Mouse (Mus musculus) limb, embryonic 13.5 days (tissue): Measurements from ENCODE around the gene Abhd17c. TPM values are rescaled to one million over a fixed set of nuclear protein-coding genes. Genes with fewer than 3 reads are reported as not detected.
"Not testable (repeated sequence)": the region's sequence is repeated elsewhere in the genome, so short reads cannot be mapped to it uniquely, and the experiment has no call there.

ENCODE experiments used
- ATAC-seq: fragments of 200-750 bp; cut with Nextera tagmentation; 2 replicates; pipeline ENCODE4 v1.8.0; 2017; ENCODE audit warnings: low read depth, moderate number of reproducible peaks, moderate TSS enrichment; ENCODE audit not compliant: low FRiP score
- H3K27ac ChIP-seq: fragments of 300-500 bp; sonication (generic); 2 replicates; pipeline ENCODE4 v1.5.1; 2015; ENCODE audit warnings: inconsistent platforms, mild to moderate bottlenecking, moderate library complexity
- H3K27me3 ChIP-seq: fragments of 300-500 bp; sonication (generic); 2 replicates; pipeline ENCODE4 v1.6.1; 2015; ENCODE audit warnings: mild to moderate bottlenecking, inconsistent platforms
- H3K36me3 ChIP-seq: fragments of 300-500 bp; sonication (generic); 2 replicates; pipeline ENCODE4 v1.6.1; 2015; ENCODE audit warnings: inconsistent platforms, mild to moderate bottlenecking, moderate library complexity
- H3K4me1 ChIP-seq: fragments of 300-500 bp; sonication (generic); 2 replicates; pipeline ENCODE4 v1.6.1; 2015; ENCODE audit warnings: inconsistent platforms
- H3K4me2 ChIP-seq: fragments of 300-500 bp; sonication (generic); replicated peaks from 2 replicates; pipeline ENCODE4 v1.6.1; 2015; ENCODE audit warnings: inconsistent platforms, mild to moderate bottlenecking, moderate library complexity
- H3K4me3 ChIP-seq: fragments of 300-500 bp; sonication (generic); 2 replicates; pipeline ENCODE4 v1.5.1; 2015; ENCODE audit warnings: moderate library complexity, mild to moderate bottlenecking, inconsistent platforms
- H3K9ac ChIP-seq: fragments of 300-500 bp; sonication (generic); 2 replicates; pipeline ENCODE4 v1.6.1; 2015; ENCODE audit warnings: mild to moderate bottlenecking, inconsistent platforms
- H3K9me3 ChIP-seq: fragments of 300-500 bp; sonication (generic); 2 replicates; pipeline ENCODE4 v1.6.1; 2016; ENCODE audit warnings: inconsistent platforms
- WGBS: fragments of 180-500 bp; shearing (Covaris S2); methylation state at CpG from one replicate; pipeline ENCODE4 v1.1.7; 2015; 5-methylcytosine and 5-hydroxymethylcytosine counted together
- polyA plus RNA-seq: library from polyadenylated mRNA; unstranded; fragments of >200 nt; fragmentation: Nextera tagmentation; extraction: Ambion mirVana; gene quantifications from 2 replicates; pipeline ENCODE4 v1.2.1, GENCODE M21; 2015

Gene Abhd17c
- 25.4 and 33.4 TPM in 2 replicates for polyA plus RNA-seq

- peak; percentile 41 for ATAC-seq
- H3K4me1 ChIP-seq, result peaks cover 25% of the 10 kb centered on the region
- under 1% methylated on average over 102 of the region's 109 CpGs for WGBS
- H3K36me3 ChIP-seq, result peaks cover 4% of the 10 kb centered on the region; the same call in 1 of the 2 replicates
- H3K4me2 ChIP-seq, result peak within 1 kb of the TSS; percentile 91
- no peaks in the 10 kb centered on the region for H3K9me3 ChIP-seq
- H3K4me3 ChIP-seq, result peak within 1 kb of the TSS; percentile 95
- H3K27me3 ChIP-seq, result no peaks in the 10 kb centered on the region
- peak within 1 kb of the TSS; percentile 89 for H3K27ac ChIP-seq
- H3K9ac ChIP-seq, result peak within 1 kb of the TSS; percentile 91
Measured at GRCm38 (mm10) chr7:84151001-84151959, at the start of gene Abhd17c. Gene Abhd17c (minus strand): TSS chr7:84151893.

GRCm38 (mm10) chr7:84197208-84197860 is 45.6 kb upstream of the Abhd17c start:
- Histone ChIP-seq H3K4me1 (no peaks in the 10 kb centered on the region), H3K9ac (no peak overlapping the region), H3K27me3 (no peaks in the 10 kb centered on the region), H3K9me3 (no peaks in the 10 kb centered on the region), H3K27ac (no peak overlapping the region), H3K36me3 (no peaks in the 10 kb centered on the region), H3K4me3 (no peak overlapping the region), H3K4me2 (no peak overlapping the region)
- no peak for ATAC-seq
- WGBS, result 80% methylated on average over 6 of the region's 6 CpGs

GRCm38 (mm10) chr7:84196221-84196620 is 44.5 kb upstream of the Abhd17c start:
- H3K4me2 ChIP-seq, result no peak overlapping the region
- H3K9me3 ChIP-seq, result no peaks in the 10 kb centered on the region
- H3K9ac ChIP-seq, result no peak overlapping the region
- 76% methylated on average over 6 of the region's 6 CpGs for WGBS
- no peaks in the 10 kb centered on the region for H3K36me3 ChIP-seq
- no peak overlapping the region for H3K27ac ChIP-seq
- no peaks in the 10 kb centered on the region for H3K4me1 ChIP-seq
- no peak for ATAC-seq
- H3K27me3 ChIP-seq, result no peaks in the 10 kb centered on the region
- no peak overlapping the region for H3K4me3 ChIP-seq

- no peak for ATAC-seq
- Histone ChIP-seq H3K27ac (no peak overlapping the region), H3K4me3 (no peak overlapping the region), H3K4me2 (no peak overlapping the region), H3K27me3 (no peaks in the 10 kb centered on the region), H3K9me3 (no peaks in the 10 kb centered on the region), H3K36me3 (no peaks in the 10 kb centered on the region), H3K4me1 (no peaks in the 10 kb centered on the region), H3K9ac (no peak overlapping the region)
- 88% methylated on average over 3 of the region's 3 CpGs for WGBS
Measured at GRCm38 (mm10) chr7:84192256-84192655, 40.6 kb upstream of the Abhd17c start.

GRCm38 (mm10) chr7:84191476-84191875 is 39.8 kb upstream of the Abhd17c start:
- H3K27ac ChIP-seq, result no peak overlapping the region
- H3K9ac ChIP-seq, result no peak overlapping the region
- 86% methylated on average over 2 of the region's 2 CpGs for WGBS
- H3K4me3 ChIP-seq, result no peak overlapping the region
- no peaks in the 10 kb centered on the region for H3K27me3 ChIP-seq
- H3K4me1 ChIP-seq, result no peaks in the 10 kb centered on the region
- no peak for ATAC-seq
- H3K36me3 ChIP-seq, result no peaks in the 10 kb centered on the region
- H3K4me2 ChIP-seq, result no peak overlapping the region
- H3K9me3 ChIP-seq, result no peaks in the 10 kb centered on the region

- no peaks in the 10 kb centered on the region for H3K9me3 ChIP-seq
- H3K36me3 ChIP-seq, result no peaks in the 10 kb centered on the region
- WGBS, result 81% methylated on average over 5 of the region's 5 CpGs
- no peak overlapping the region for H3K4me3 ChIP-seq
- H3K27ac ChIP-seq, result no peak overlapping the region
- no peak for ATAC-seq
- H3K9ac ChIP-seq, result no peak overlapping the region
- no peak overlapping the region for H3K4me2 ChIP-seq
- H3K4me1 ChIP-seq, result no peaks in the 10 kb centered on the region
- H3K27me3 ChIP-seq, result no peaks in the 10 kb centered on the region
Measured at GRCm38 (mm10) chr7:84188196-84188595, 36.5 kb upstream of the Abhd17c start.

- Histone ChIP-seq H3K27me3 (no peaks in the 10 kb centered on the region), H3K4me3 (no peak overlapping the region), H3K36me3 (no peaks in the 10 kb centered on the region), H3K27ac (no peak overlapping the region), H3K9me3 (no peaks in the 10 kb centered on the region), H3K4me1 (no peaks in the 10 kb centered on the region), H3K9ac (no peak overlapping the region), H3K4me2 (no peak overlapping the region)
- no peak for ATAC-seq
- WGBS, result 85% methylated on average over 4 of the region's 4 CpGs
Measured at GRCm38 (mm10) chr7:84185196-84185595, 33.5 kb upstream of the Abhd17c start.

GRCm38 (mm10) chr7:84184703-84185102 is 33.0 kb upstream of the Abhd17c start:
- Histone ChIP-seq H3K9me3 (no peaks in the 10 kb centered on the region), H3K9ac (no peak overlapping the region), H3K27ac (no peak overlapping the region), H3K36me3 (no peaks in the 10 kb centered on the region), H3K27me3 (no peaks in the 10 kb centered on the region), H3K4me2 (no peak overlapping the region), H3K4me3 (no peak overlapping the region), H3K4me1 (no peaks in the 10 kb centered on the region)
- WGBS, result 67% methylated on average over 3 of the region's 3 CpGs
- ATAC-seq, result no peak

- 85% methylated on average over 2 of the region's 2 CpGs for WGBS
- not testable (repeated sequence) for H3K9me3 ChIP-seq, H3K4me1 ChIP-seq, H3K27ac ChIP-seq, ATAC-seq, H3K36me3 ChIP-seq, H3K4me2 ChIP-seq, H3K4me3 ChIP-seq, H3K9ac ChIP-seq, H3K27me3 ChIP-seq
Measured at GRCm38 (mm10) chr7:84178809-84179208, 27.1 kb upstream of the Abhd17c start.

- Histone ChIP-seq H3K27me3 (no peaks in the 10 kb centered on the region), H3K9me3 (no peaks in the 10 kb centered on the region), H3K27ac (no peak overlapping the region), H3K4me1 (no peaks in the 10 kb centered on the region), H3K9ac (no peak overlapping the region), H3K4me3 (no peak overlapping the region), H3K4me2 (no peak overlapping the region), H3K36me3 (no peaks in the 10 kb centered on the region)
- no peak for ATAC-seq
- 81% methylated on average over 11 of the region's 11 CpGs for WGBS
Measured at GRCm38 (mm10) chr7:84174655-84175448, 23.2 kb upstream of the Abhd17c start.

GRCm38 (mm10) chr7:84173394-84173793 is 21.7 kb upstream of the Abhd17c start:
- Histone ChIP-seq H3K4me1 (no peaks in the 10 kb centered on the region), H3K4me2 (no peak overlapping the region), H3K9me3 (no peaks in the 10 kb centered on the region), H3K27me3 (no peaks in the 10 kb centered on the region), H3K9ac (no peak overlapping the region), H3K27ac (no peak overlapping the region), H3K4me3 (no peak overlapping the region), H3K36me3 (no peaks in the 10 kb centered on the region)
- 76% methylated on average over 4 of the region's 4 CpGs for WGBS
- ATAC-seq, result no peak
